Mouse (Mus musculus): ENCODE results near the gene Itpk1. TPM values are rescaled to one million over a fixed set of nuclear protein-coding genes. Genes with fewer than 3 reads are reported as not detected.

Itpk1 gene
- polyA plus RNA-seq, 1 experiment from 2014 or later, result 12.0 TPM

GRCm38 (mm10) chr12:102710851-102711375 lies 6.2 kb upstream of the Itpk1 start:
- H3K4me2 ChIP-seq (replicated peaks), result no peak overlapping the region
- H3K9me3 ChIP-seq, result no peaks in the 10 kb centered on the region
- no peak for ATAC-seq (ENCODE audit: insufficient number of reproducible peaks, insufficient read depth, low FRiP score, low TSS enrichment)
- 54% methylated on average over 4 of the region's 4 CpGs for WGBS
- H3K27ac ChIP-seq, result no peak overlapping the region
- H3K9ac ChIP-seq, result no peak overlapping the region
- no peaks in the 10 kb centered on the region; the same call in 1 of the 2 replicates for H3K4me1 ChIP-seq
- no peaks in the 10 kb centered on the region for H3K36me3 ChIP-seq
- H3K27me3 ChIP-seq, result no peaks in the 10 kb centered on the region
- no peak overlapping the region for H3K4me3 ChIP-seq

GRCm38 (mm10) chr12:102709896-102710295 lies 5.2 kb upstream of the Itpk1 start:
- no peak overlapping the region for H3K4me3 ChIP-seq
- H3K9me3 ChIP-seq, result no peaks in the 10 kb centered on the region
- H3K27ac ChIP-seq, result no peak overlapping the region
- no peak overlapping the region for H3K4me2 ChIP-seq (replicated peaks)
- no peaks in the 10 kb centered on the region for H3K27me3 ChIP-seq
- WGBS, result 87% methylated on average over 5 of the region's 5 CpGs
- no peak overlapping the region for H3K9ac ChIP-seq
- H3K36me3 ChIP-seq, result no peaks in the 10 kb centered on the region
- ATAC-seq (ENCODE audit: insufficient number of reproducible peaks, insufficient read depth, low FRiP score, low TSS enrichment), result no peak
- peaks cover 4% of the 10 kb centered on the region; the same call in 1 of the 2 replicates for H3K4me1 ChIP-seq

- H3K9ac ChIP-seq, result no peak overlapping the region
- H3K9me3 ChIP-seq, result no peaks in the 10 kb centered on the region
- H3K36me3 ChIP-seq, result no peaks in the 10 kb centered on the region
- no peak overlapping the region for H3K4me3 ChIP-seq
- 81% methylated on average over 11 of the region's 11 CpGs for WGBS
- no peak for ATAC-seq (ENCODE audit: insufficient number of reproducible peaks, insufficient read depth, low FRiP score, low TSS enrichment)
- H3K4me1 ChIP-seq, result peaks cover 12% of the 10 kb centered on the region
- no peak overlapping the region for H3K27ac ChIP-seq
- H3K27me3 ChIP-seq, result no peaks in the 10 kb centered on the region
- no peak overlapping the region for H3K4me2 ChIP-seq (replicated peaks)
Measured at GRCm38 (mm10) chr12:102708220-102708619, 3.5 kb upstream of the Itpk1 start.

- Histone ChIP-seq H3K27ac (no peak overlapping the region), H3K4me2 (replicated peaks) (no peak overlapping the region), H3K9me3 (no peaks in the 10 kb centered on the region), H3K4me1 (peaks cover 21% of the 10 kb centered on the region), H3K9ac (no peak overlapping the region), H3K4me3 (no peak overlapping the region), H3K27me3 (no peaks in the 10 kb centered on the region), H3K36me3 (no peaks in the 10 kb centered on the region)
- 79% methylated on average over 10 of the region's 10 CpGs for WGBS
- ATAC-seq (ENCODE audit: insufficient number of reproducible peaks, insufficient read depth, low FRiP score, low TSS enrichment), result no peak
Measured at GRCm38 (mm10) chr12:102706833-102707463, 2.2 kb upstream of the Itpk1 start.

GRCm38 (mm10) chr12:102705906-102706640 lies 1.3 kb upstream of the Itpk1 start:
- ATAC-seq (ENCODE audit: insufficient number of reproducible peaks, insufficient read depth, low FRiP score, low TSS enrichment), result no peak
- H3K9ac ChIP-seq, result no peak overlapping the region
- H3K36me3 ChIP-seq, result no peaks in the 10 kb centered on the region
- peaks cover 21% of the 10 kb centered on the region for H3K4me1 ChIP-seq
- 75% methylated on average over 6 of the region's 6 CpGs for WGBS
- peak overlapping the region; percentile 74 for H3K4me3 ChIP-seq
- H3K9me3 ChIP-seq, result no peaks in the 10 kb centered on the region
- H3K4me2 ChIP-seq (replicated peaks), result peak overlapping the region; percentile 92
- H3K27me3 ChIP-seq, result no peaks in the 10 kb centered on the region
- H3K27ac ChIP-seq, result no peak overlapping the region

GRCm38 (mm10) chr12:102705216-102705871 lies 614 bp upstream of the Itpk1 start:
- peak; percentile 79 for ATAC-seq (ENCODE audit: insufficient number of reproducible peaks, insufficient read depth, low FRiP score, low TSS enrichment)
- Histone ChIP-seq H3K27ac (peak overlapping the region; percentile 83), H3K9ac (peak overlapping the region; percentile 76), H3K9me3 (no peaks in the 10 kb centered on the region), H3K4me3 (peak overlapping the region; percentile 74), H3K27me3 (no peaks in the 10 kb centered on the region), H3K4me1 (peaks cover 24% of the 10 kb centered on the region), H3K36me3 (no peaks in the 10 kb centered on the region), H3K4me2 (replicated peaks) (peak overlapping the region; percentile 92)
- WGBS, result 3% methylated on average over 31 of the region's 45 CpGs

GRCm38 (mm10) chr12:102703921-102704408 lies 765 bp downstream of the Itpk1 start:
- peak overlapping the region; percentile 71 for H3K9ac ChIP-seq
- 4% methylated on average over 17 of the region's 17 CpGs for WGBS
- peak; percentile 5; the same call in 1 of the 2 replicates for ATAC-seq (ENCODE audit: insufficient number of reproducible peaks, insufficient read depth, low FRiP score, low TSS enrichment)
- peaks cover 34% of the 10 kb centered on the region for H3K4me1 ChIP-seq
- no peaks in the 10 kb centered on the region for H3K36me3 ChIP-seq
- H3K4me3 ChIP-seq, result peak overlapping the region; percentile 74
- H3K27me3 ChIP-seq, result no peaks in the 10 kb centered on the region
- no peaks in the 10 kb centered on the region for H3K9me3 ChIP-seq
- no peak overlapping the region for H3K27ac ChIP-seq
- peak overlapping the region; percentile 92 for H3K4me2 ChIP-seq (replicated peaks)

GRCm38 (mm10) chr12:102703441-102703840 lies 1.3 kb downstream of the Itpk1 start:
- peaks cover 40% of the 10 kb centered on the region for H3K4me1 ChIP-seq
- no peak overlapping the region for H3K27ac ChIP-seq
- H3K9ac ChIP-seq, result no peak overlapping the region; the same call in none of the 2 replicates
- peak overlapping the region; percentile 92 for H3K4me2 ChIP-seq (replicated peaks)
- H3K4me3 ChIP-seq, result peak overlapping the region; percentile 74
- H3K9me3 ChIP-seq, result no peaks in the 10 kb centered on the region
- no peak for ATAC-seq (ENCODE audit: insufficient number of reproducible peaks, insufficient read depth, low FRiP score, low TSS enrichment)
- no peaks in the 10 kb centered on the region for H3K27me3 ChIP-seq
- no peaks in the 10 kb centered on the region for H3K36me3 ChIP-seq
- WGBS, result 38% methylated on average over 6 of the region's 6 CpGs

- no peaks in the 10 kb centered on the region for H3K9me3 ChIP-seq
- H3K9ac ChIP-seq, result no peak overlapping the region; the same call in 1 of the 2 replicates
- ATAC-seq (ENCODE audit: insufficient number of reproducible peaks, insufficient read depth, low FRiP score, low TSS enrichment), result no peak
- no peaks in the 10 kb centered on the region for H3K27me3 ChIP-seq
- 5% methylated on average over 4 of the region's 4 CpGs for WGBS
- peak overlapping the region; percentile 74 for H3K4me3 ChIP-seq
- peak overlapping the region; percentile 92 for H3K4me2 ChIP-seq (replicated peaks)
- peak overlapping the region; percentile 42; the same call in 1 of the 2 replicates for H3K27ac ChIP-seq
- H3K36me3 ChIP-seq, result no peaks in the 10 kb centered on the region
- H3K4me1 ChIP-seq, result peaks cover 43% of the 10 kb centered on the region
Measured at GRCm38 (mm10) chr12:102703111-102703412, 1.7 kb downstream of the Itpk1 start.

- H3K9ac ChIP-seq, result peak overlapping the region; percentile 1; the same call in 1 of the 2 replicates
- H3K36me3 ChIP-seq, result no peaks in the 10 kb centered on the region
- H3K27me3 ChIP-seq, result no peaks in the 10 kb centered on the region
- peak overlapping the region; percentile 74 for H3K4me3 ChIP-seq
- peak overlapping the region; percentile 42; the same call in 1 of the 2 replicates for H3K27ac ChIP-seq
- H3K9me3 ChIP-seq, result no peaks in the 10 kb centered on the region
- ATAC-seq (ENCODE audit: insufficient number of reproducible peaks, insufficient read depth, low FRiP score, low TSS enrichment), result no peak
- peak overlapping the region; percentile 92 for H3K4me2 ChIP-seq (replicated peaks)
- H3K4me1 ChIP-seq, result peaks cover 49% of the 10 kb centered on the region
- 9% methylated on average over 15 of the region's 15 CpGs for WGBS
Measured at GRCm38 (mm10) chr12:102702356-102703110, 2.2 kb downstream of the Itpk1 start.

- Histone ChIP-seq H3K27ac (no peak overlapping the region), H3K9me3 (no peaks in the 10 kb centered on the region), H3K4me3 (no peak overlapping the region), H3K36me3 (no peaks in the 10 kb centered on the region), H3K4me1 (peaks cover 52% of the 10 kb centered on the region), H3K4me2 (replicated peaks) (no peak overlapping the region; the same call in 1 of the 2 replicates), H3K27me3 (no peaks in the 10 kb centered on the region), H3K9ac (no peak overlapping the region)
- ATAC-seq (ENCODE audit: insufficient number of reproducible peaks, insufficient read depth, low FRiP score, low TSS enrichment), result no peak
- 86% methylated on average over 5 of the region's 5 CpGs for WGBS
Measured at GRCm38 (mm10) chr12:102701691-102702207, 3.0 kb downstream of the Itpk1 start.

Measured in embryonic facial prominence, embryonic 12.5 days (tissue).